Mouse (Mus musculus): ENCODE measurements at regions not wholly inside any gene's neighbourhood (a gene's known extent, or its start where the extent isn't known, plus 50 kb on each side); places are given as distances from the start of the nearest gene placed in this dataset.

- DNase-seq, result no peak
Measured at GRCm38 (mm10) chr6:100390258-100390910, 103.1 kb upstream of the Rybp start.

GRCm38 (mm10) chr6:100387042-100387441 lies 99.8 kb upstream of the Rybp start:
- no peak for DNase-seq

GRCm38 (mm10) chr6:100385640-100386039 lies 98.4 kb upstream of the Rybp start:
- no peak for DNase-seq

- DNase-seq, result no peak
Measured at GRCm38 (mm10) chr6:100381046-100381445, 93.8 kb upstream of the Rybp start.

- DNase-seq, result no peak
Measured at GRCm38 (mm10) chr6:100380536-100380935, 93.3 kb upstream of the Rybp start.

GRCm38 (mm10) chr6:100379792-100380191 lies 92.5 kb upstream of the Rybp start:
- DNase-seq, result no peak

- DNase-seq, result no peak
Measured at GRCm38 (mm10) chr6:100378533-100378874, 91.2 kb upstream of the Rybp start.

GRCm38 (mm10) chr6:100377828-100378532 lies 90.7 kb upstream of the Rybp start:
- DNase-seq, result no peak

- no peak for DNase-seq
Measured at GRCm38 (mm10) chr6:100376656-100377055, 89.4 kb upstream of the Rybp start.

GRCm38 (mm10) chr6:100370828-100371227 lies 83.5 kb upstream of the Rybp start:
- no peak for DNase-seq

- DNase-seq, result no peak
Measured at GRCm38 (mm10) chr6:100370358-100370757, 83.1 kb upstream of the Rybp start.

- DNase-seq, result peak in 1 of 2 experiments; percentile 29
Measured at GRCm38 (mm10) chr6:100366231-100366630, 78.9 kb upstream of the Rybp start.

- DNase-seq, result no peak
Measured at GRCm38 (mm10) chr6:100365791-100366190, 78.5 kb upstream of the Rybp start.

GRCm38 (mm10) chr6:100363683-100364082 lies 76.4 kb upstream of the Rybp start:
- DNase-seq, result peak; percentile 32 to 55

- peak; percentile 26 to 28 for DNase-seq
Measured at GRCm38 (mm10) chr6:100356617-100357399, 69.5 kb upstream of the Rybp start.

- no peak for DNase-seq
Measured at GRCm38 (mm10) chr6:100355858-100356257, 68.6 kb upstream of the Rybp start.

- DNase-seq, result no peak
Measured at GRCm38 (mm10) chr6:100347481-100347880, 60.2 kb upstream of the Rybp start.

- no peak for DNase-seq
Measured at GRCm38 (mm10) chr6:100345073-100345472, 57.8 kb upstream of the Rybp start.

GRCm38 (mm10) chr6:100341305-100342290 lies 54.3 kb upstream of the Rybp start:
- no peak for DNase-seq

GRCm38 (mm10) chr6:100338291-100338690 lies 51.0 kb upstream of the Rybp start:
- no peak for DNase-seq

Data from adrenal gland, postnatal 36 days (tissue).